Comparison of ENCODE assay signal across 11 mouse cellular contexts in genomic region chr10:128882067-128882466, GRCm38 (mm10).
"Had no signal": no experiment of that assay in that cellular context is flagged by ENCODE, and none has a peak within 500 bp of the region (broad histone marks: within the 10 kb centered on the region; RNA-seq: fewer than 3 reads in every experiment).

No protein-coding gene starts in this region.

- ATAC-seq: hindbrain, postnatal 0 days; midbrain, embryonic 13.5 days had no signal

- H3K4me1 ChIP-seq: neural tube, embryonic 15.5 days had no signal

- H3K27ac ChIP-seq: hindbrain, postnatal 0 days; left cerebral cortex, adult 2 months; limb, embryonic 15.5 days; liver, embryonic 13.5 days; midbrain, embryonic 13.5 days; neural tube, embryonic 15.5 days had no signal

- H3K4me3 ChIP-seq: left cerebral cortex, adult 2 months; limb, embryonic 15.5 days; liver, embryonic 13.5 days; midbrain, embryonic 13.5 days; neural tube, embryonic 15.5 days had no signal

- H3K4me2 ChIP-seq: limb, embryonic 15.5 days; liver, embryonic 13.5 days; midbrain, embryonic 13.5 days; neural tube, embryonic 15.5 days had no signal

- H3K27me3 ChIP-seq: limb, embryonic 15.5 days; liver, embryonic 13.5 days; midbrain, embryonic 13.5 days; neural tube, embryonic 15.5 days had no signal

- H3K9ac ChIP-seq: limb, embryonic 15.5 days; liver, embryonic 13.5 days; midbrain, embryonic 13.5 days; neural tube, embryonic 15.5 days had no signal

- H3K9me3 ChIP-seq: limb, embryonic 15.5 days; liver, embryonic 13.5 days; midbrain, embryonic 13.5 days; neural tube, embryonic 15.5 days had no signal

- DNase-seq: liver, embryonic 13.5 days; lung, adult 18-20 months; right cerebral cortex, postnatal 4 days; spleen, adult 18-20 months; thymus, adult 18-20 months; thymus, postnatal 14 days had no signal
